Mouse (Mus musculus) liver, embryonic 14.5 days (tissue): ENCODE data around the gene Qrich2. TPM values are rescaled to one million over a fixed set of nuclear protein-coding genes. Genes with fewer than 3 reads are reported as not detected.
"Not testable (repeated sequence)": the region's sequence is repeated elsewhere in the genome, so short reads cannot be mapped to it uniquely, and the experiment has no call there.

Source experiments
- ATAC-seq: fragments of 200-750 bp; cut with Nextera tagmentation; 2 replicates; pipeline ENCODE4 v1.8.0; 2017; ENCODE audit warnings: moderate number of reproducible peaks, mild to moderate bottlenecking, moderate library complexity; ENCODE audit not compliant: insufficient read depth
- DNase-seq, 3 experiments: peaks; one replicate each; pipeline ENCODE4 v3.0.0-alpha.2; 2012 to 2013; ENCODE audit warnings: low read depth in 3 of 3, low spot score in 3 of 3
- H3K27ac ChIP-seq: fragments of 300-500 bp; sonication (generic); 2 replicates; pipeline ENCODE4 v1.5.1; 2014; ENCODE audit warnings: moderate library complexity, mild to moderate bottlenecking, control low read depth, inconsistent platforms
- H3K27me3 ChIP-seq: fragments of 300-500 bp; sonication (generic); 2 replicates; pipeline ENCODE4 v1.6.1; 2014; ENCODE audit warnings: mild to moderate bottlenecking, low read length, moderate library complexity; ENCODE audit not compliant: control insufficient read depth, insufficient read depth
- H3K36me3 ChIP-seq: fragments of 300-500 bp; sonication (generic); replicated peaks from 2 replicates; pipeline ENCODE4 v1.6.1; 2014; ENCODE audit warnings: low read depth; ENCODE audit not compliant: control insufficient read depth, insufficient read depth
- H3K4me1 ChIP-seq, 2 experiments: fragments of 200-500 bp in 1 of 2; fragments of 300-500 bp in 1 of 2; sonication (generic) in 1 of 2; replicated peaks; 2 replicates each; pipeline ENCODE4 v1.6.1; 2012 to 2014; ENCODE audit warnings: antibody characterized with exemption in 1 of 2, inconsistent platforms in 1 of 2, low read length in 1 of 2; ENCODE audit not compliant: control insufficient read depth in 2 of 2, insufficient read depth in 2 of 2
- H3K4me2 ChIP-seq: fragments of 300-500 bp; sonication (generic); 2 replicates; pipeline ENCODE4 v1.6.1; 2014; ENCODE audit warnings: low read depth, mild to moderate bottlenecking, control low read depth, moderate library complexity
- H3K4me3 ChIP-seq, 2 experiments: fragments of 200-500 bp in 1 of 2; fragments of 300-500 bp in 1 of 2; sonication (generic) in 1 of 2; 2 replicates each; pipeline ENCODE4 v1.5.1; 2012 to 2014; ENCODE audit warnings: low read depth in 2 of 2, low read length in 2 of 2, mild to moderate bottlenecking in 2 of 2, control low read depth in 1 of 2, inconsistent platforms in 1 of 2, moderate library complexity in 1 of 2; ENCODE audit not compliant: insufficient read depth in 1 of 2
- H3K9ac ChIP-seq: fragments of 300-500 bp; sonication (generic); replicated peaks from 2 replicates; pipeline ENCODE4 v1.6.1; 2014; ENCODE audit warnings: mild to moderate bottlenecking, control low read depth, moderate library complexity
- H3K9me3 ChIP-seq: fragments of 300-500 bp; sonication (generic); 2 replicates; pipeline ENCODE4 v1.6.1; 2016; ENCODE audit warnings: low read length, mixed read lengths; ENCODE audit not compliant: control insufficient read depth
- CTCF ChIP-seq: IDR thresholded peaks from 2 replicates; pipeline ENCODE4 v1.5.1; 2016; ENCODE audit warnings: antibody characterized with exemption, low read depth, control low read depth
- EP300 ChIP-seq: IDR thresholded peaks from 2 replicates; pipeline ENCODE4 v1.6.1; 2016; ENCODE audit warnings: antibody characterized with exemption, low read depth
- WGBS: fragments of 180-500 bp; shearing (Covaris S2); extraction: QIAGEN DNeasy Blood & Tissue Kit; methylation state at CpG from one replicate; pipeline ENCODE4 v1.1.7; 2014; ENCODE audit not compliant: insufficient replicate concordance; 5-methylcytosine and 5-hydroxymethylcytosine counted together
- polyA plus RNA-seq, 2 experiments: library from polyadenylated mRNA; depleted of rRNA in 1 of 2; stranded (reverse) in 1 of 2; unstranded in 1 of 2; fragments of >200 nt; fragmentation: Nextera tagmentation in 1 of 2; extraction: Ambion mirVana in 1 of 2; gene quantifications; 2 replicates each; pipeline versions ENCODE4 v1.2.1 to v1.2.3; 2012 to 2014

Qrich2 gene
- polyA plus RNA-seq, 2 experiments = 0.01 to 0.08 TPM

DNA sequence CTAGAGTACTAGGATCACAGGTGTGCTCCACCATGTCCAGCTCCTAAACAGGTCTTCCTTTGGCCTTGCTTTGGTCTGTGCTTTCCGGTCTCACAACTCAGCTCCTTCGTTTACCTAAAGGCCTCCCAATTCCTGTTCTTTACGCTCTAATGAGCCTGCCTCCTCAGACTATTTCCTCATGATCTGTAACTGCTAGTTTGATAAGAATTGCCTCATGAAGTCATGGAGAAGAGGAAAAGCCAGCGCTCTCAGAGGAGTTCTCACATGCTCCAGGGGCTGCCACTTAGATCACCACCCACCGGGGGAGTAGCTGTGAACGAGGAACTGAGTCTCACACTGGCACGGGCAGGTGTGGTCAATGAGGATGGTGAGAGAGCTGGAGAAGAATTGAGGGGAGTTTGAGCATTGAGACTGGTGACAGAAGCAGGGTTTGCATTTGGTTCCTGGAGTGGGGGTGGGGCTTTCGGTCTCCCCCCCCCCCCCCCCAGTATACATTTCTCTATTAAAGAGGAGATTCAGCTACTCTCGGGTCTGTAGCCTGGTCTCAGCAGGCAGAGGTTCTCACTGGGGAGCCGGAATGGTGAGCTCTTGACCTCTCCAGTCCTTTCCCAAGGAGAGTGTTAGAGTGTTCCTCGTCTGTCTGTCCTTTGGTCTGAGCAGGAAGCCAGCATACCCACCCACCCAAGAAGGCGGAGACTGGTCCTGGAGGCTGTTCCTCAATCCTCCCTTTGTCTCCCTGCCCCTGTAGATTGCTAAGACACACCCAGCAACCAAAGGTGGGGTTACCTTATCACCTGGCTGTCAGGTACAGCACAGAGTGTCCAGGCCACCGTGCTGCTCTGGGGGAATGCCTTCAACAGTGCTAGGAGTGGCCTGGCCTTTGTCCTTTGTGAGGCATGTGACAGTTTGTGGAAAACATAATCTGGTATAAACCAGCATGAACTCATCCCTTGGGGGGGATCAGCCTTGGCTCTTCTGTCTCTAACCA, 36.9 kb downstream of the Qrich2 start:
- ATAC-seq = no peak
- Histone ChIP-seq H3K4me2 (peak overlapping the region; percentile 48), H3K4me1 (peaks cover 28 to 37% of the 10 kb centered on the region in 2 experiments), H3K27me3 (no peaks in the 10 kb centered on the region), H3K36me3 (no peaks in the 10 kb centered on the region), H3K27ac (peak overlapping the region; percentile 60), H3K9ac (no peak overlapping the region; the same call in 1 of the 2 replicates), H3K4me3 (no peak overlapping the region), H3K9me3 (no peaks in the 10 kb centered on the region)
- peak in 1 of 3 experiments; percentile 47 for DNase-seq
- TF ChIP-seq EP300 (no peak), CTCF (no peak)
- 28% methylated on average over 13 of the region's 13 CpGs for WGBS

DNA sequence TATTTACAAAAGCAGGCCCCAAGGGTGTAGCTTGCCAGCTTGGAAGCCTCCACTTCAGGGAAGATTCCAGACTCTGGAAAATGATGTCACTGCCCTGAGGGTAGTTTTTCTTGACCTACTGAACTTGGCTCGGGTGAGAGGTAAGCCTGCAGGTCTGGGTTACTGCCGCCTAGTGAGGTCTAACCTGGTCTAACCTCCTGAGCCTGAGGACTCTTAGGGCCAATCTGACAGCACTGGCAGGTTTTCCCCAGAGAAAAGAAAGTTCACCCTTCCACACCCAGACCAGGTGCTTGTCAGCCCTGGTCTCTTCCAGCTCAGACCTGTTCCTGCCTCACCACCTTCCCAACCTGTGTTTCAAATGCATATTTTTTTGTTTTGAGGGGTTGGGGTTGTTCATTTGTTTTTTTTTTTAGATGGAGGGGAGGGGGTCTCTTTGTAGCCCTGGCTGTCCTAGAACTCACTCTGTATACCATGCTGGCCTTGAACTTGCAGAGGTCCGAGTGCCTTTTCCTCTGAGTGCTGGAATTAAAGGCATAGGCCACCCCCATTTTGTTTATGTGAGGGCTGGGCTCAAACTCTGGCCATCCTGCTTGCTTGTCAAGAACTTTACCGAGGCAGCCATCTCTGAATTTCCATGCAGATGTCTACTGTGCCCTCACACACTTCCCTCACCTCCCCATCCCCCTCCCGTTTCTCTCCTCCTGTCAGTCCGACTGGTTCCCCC, 39.0 kb downstream of the Qrich2 start:
- TF ChIP-seq EP300 (no peak), CTCF (no peak)
- 60% methylated on average over 6 of the region's 6 CpGs for WGBS
- H3K4me1 ChIP-seq = peaks cover 28 to 37% of the 10 kb centered on the region in 2 experiments

DNA sequence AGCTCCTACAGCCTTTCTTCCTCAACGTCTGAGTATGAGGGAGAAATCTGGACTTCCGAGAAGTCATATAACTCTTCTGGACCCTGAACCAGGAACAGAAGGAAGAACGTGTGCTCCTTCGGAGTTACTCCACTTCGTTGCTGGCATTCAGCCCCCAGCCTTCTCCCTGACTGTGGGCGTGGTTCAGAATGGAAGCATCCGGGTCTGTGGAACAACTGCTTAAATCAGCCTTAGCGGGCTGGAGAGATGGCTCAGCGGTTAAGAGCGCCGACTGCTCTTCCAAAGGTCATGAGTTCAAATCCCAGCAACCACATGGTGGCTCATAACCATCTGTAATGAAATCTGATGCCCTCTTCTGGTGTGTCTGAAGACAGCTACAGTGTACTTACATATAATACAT, 39.7 kb downstream of the Qrich2 start:
- H3K9ac ChIP-seq, H3K4me3 ChIP-seq, H3K9me3 ChIP-seq, H3K27me3 ChIP-seq, H3K36me3 ChIP-seq, H3K4me2 ChIP-seq, DNase-seq, H3K27ac ChIP-seq, ATAC-seq: not testable (repeated sequence)
- peaks cover 28 to 35% of the 10 kb centered on the region in 2 experiments for H3K4me1 ChIP-seq
- 82% methylated on average over 11 of the region's 11 CpGs for WGBS

More for the DNA sequence above, 39.0 kb downstream of the Qrich2 start:
- Histone ChIP-seq H3K4me3 (no peak overlapping the region), H3K4me2 (no peak overlapping the region), H3K36me3 (no peaks in the 10 kb centered on the region), H3K9me3 (no peaks in the 10 kb centered on the region), H3K27me3 (no peaks in the 10 kb centered on the region), H3K9ac (no peak overlapping the region), H3K27ac (no peak overlapping the region)
- DNase-seq = no peak
- ATAC-seq = no peak

DNA sequence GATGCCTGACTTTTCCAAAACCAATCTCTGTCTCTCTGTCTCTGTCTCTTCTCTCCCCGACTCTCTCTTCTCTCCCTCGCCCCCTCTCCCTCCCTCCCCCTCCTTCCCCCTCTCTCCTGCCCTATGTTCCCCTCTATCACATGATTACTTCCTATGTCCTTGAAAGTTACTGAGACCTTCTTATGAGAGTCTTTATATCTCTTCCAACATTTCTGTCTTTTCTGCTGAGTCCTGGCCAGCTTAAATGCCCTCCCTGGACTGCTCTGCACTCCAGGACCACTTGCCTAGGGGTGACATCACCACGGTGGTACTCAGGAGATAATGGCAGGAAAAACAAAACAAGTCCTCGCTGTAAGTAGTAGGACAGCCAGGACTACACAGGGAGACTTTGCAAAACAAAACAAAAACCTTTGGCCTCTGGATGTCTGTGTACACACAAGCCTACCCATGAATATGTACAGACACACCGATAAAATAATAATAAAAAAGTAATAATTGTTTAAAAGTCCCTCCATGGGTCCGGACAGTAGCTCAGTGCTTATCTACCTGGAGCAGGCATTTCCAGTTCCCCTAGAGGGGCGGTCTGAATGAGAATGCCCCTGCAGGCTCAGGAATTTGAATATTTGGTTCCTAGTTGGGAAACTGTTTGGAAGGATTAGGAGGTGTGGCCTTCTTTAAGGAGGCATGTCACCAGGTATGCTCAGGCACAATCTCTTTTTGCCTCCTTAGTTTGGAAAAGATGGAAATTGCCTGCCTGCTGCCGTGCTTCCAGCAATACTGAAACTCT, 41.2 kb downstream of the Qrich2 start:
- Histone ChIP-seq H3K4me1 (peaks cover 15 to 22% of the 10 kb centered on the region in 2 experiments), H3K9ac (no peak overlapping the region; the same call in 1 of the 2 replicates), H3K27ac (no peak overlapping the region), H3K4me3 (no peak overlapping the region), H3K4me2 (no peak overlapping the region), H3K27me3 (no peaks in the 10 kb centered on the region), H3K36me3 (no peaks in the 10 kb centered on the region), H3K9me3 (no peaks in the 10 kb centered on the region)
- WGBS = 21% methylated on average over 8 of the region's 8 CpGs
- ATAC-seq (no peak), DNase-seq (no peak)
- TF ChIP-seq EP300 = no peak
- no peak for TF ChIP-seq CTCF
